Mouse (Mus musculus) C2C12 (cell line): ENCODE data around the gene Nudt8. TPM values are rescaled to one million over a fixed set of nuclear protein-coding genes. Genes with fewer than 3 reads are reported as not detected.

Experiments used
- H3K27me3 ChIP-seq: one replicate; pipeline ENCODE4 v1.6.1; 2011; ENCODE audit not compliant: control insufficient read depth, insufficient read depth, insufficient read length
- H3K36me3 ChIP-seq: one replicate; pipeline ENCODE4 v1.6.1; 2011; ENCODE audit not compliant: control insufficient read depth, insufficient read depth
- H3K4me3 ChIP-seq: one replicate; pipeline ENCODE4 v1.5.1; 2011; ENCODE audit warnings: mild to moderate bottlenecking, control low read depth; ENCODE audit not compliant: poor library complexity, insufficient read depth, severe bottlenecking
- H3K79me2 ChIP-seq: one replicate; pipeline ENCODE4 v1.6.1; 2011; ENCODE audit not compliant: control insufficient read depth, insufficient read depth
- H3K79me3 ChIP-seq: one replicate; pipeline ENCODE4 v1.6.1; 2011; ENCODE audit warnings: low read depth, control low read depth
- H3ac ChIP-seq: one replicate; pipeline ENCODE3; 2011; ENCODE audit warnings: low read depth; ENCODE audit not compliant: control insufficient read depth, insufficient read length
- CEBPB ChIP-seq: IDR thresholded peaks from one replicate; pipeline ENCODE4 v1.6.1; 2011; ENCODE audit warnings: low read depth, mild to moderate bottlenecking, control low read depth, moderate library complexity
- CTCF ChIP-seq: IDR thresholded peaks from one replicate; pipeline ENCODE4 v1.5.1; 2011; ENCODE audit not compliant: control insufficient read depth, insufficient read depth, insufficient read length
- FOSL1 ChIP-seq: IDR thresholded peaks from one replicate; pipeline ENCODE4 v1.8.0; 2011; ENCODE audit warnings: mild to moderate bottlenecking, low read length; ENCODE audit not compliant: poor library complexity, insufficient read depth, severe bottlenecking
- MAX ChIP-seq: IDR thresholded peaks from one replicate; pipeline ENCODE4 v1.6.1; 2011; ENCODE audit warnings: mild to moderate bottlenecking, control low read depth
- MYOD1 ChIP-seq: IDR thresholded peaks from one replicate; pipeline ENCODE4 v1.6.1; 2011; ENCODE audit warnings: low read depth; ENCODE audit not compliant: control insufficient read depth, insufficient read length
- MYOG ChIP-seq: IDR thresholded peaks from one replicate; pipeline ENCODE4 v1.6.1; 2011; ENCODE audit not compliant: control insufficient read depth, insufficient read length; ENCODE audit errors: extremely low read depth
- USF1 ChIP-seq: IDR thresholded peaks from one replicate; pipeline ENCODE4 v1.6.1; 2011; ENCODE audit warnings: low read depth, mild to moderate bottlenecking, control low read depth, moderate library complexity
- polyA plus RNA-seq: library from polyadenylated mRNA; unstranded; fragments of >200 nt; fragmentation: generic; extraction: Trizol; gene quantifications from one replicate; pipeline ENCODE4 v1.2.1, GENCODE M21; 2012; ENCODE audit warnings: missing spikeins

Nudt8 gene
- polyA plus RNA-seq, 1 experiment = 28.1 TPM

DNA sequence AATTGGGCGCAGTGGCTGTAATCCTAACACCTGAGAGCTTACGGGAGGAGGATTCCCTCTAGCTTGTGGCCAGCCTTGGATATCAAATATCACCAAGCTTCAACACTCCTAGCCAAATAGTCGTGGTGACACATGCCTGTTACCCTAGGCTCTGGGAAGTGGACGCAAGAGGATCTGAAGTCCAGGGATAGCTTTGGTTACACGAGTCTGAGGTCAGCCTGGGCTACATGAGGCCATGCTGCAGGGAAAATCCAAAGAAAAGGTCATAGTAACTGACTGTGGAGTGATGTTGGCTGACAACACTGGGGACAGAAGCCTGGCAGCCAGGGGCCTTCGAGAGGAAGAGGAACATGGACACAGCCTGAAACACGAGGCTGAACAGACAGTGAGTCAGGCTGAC, 4.3 kb upstream of the Nudt8 start:
- H3K79me2 ChIP-seq = no peaks in the 10 kb centered on the region
- no peaks in the 10 kb centered on the region for H3K79me3 ChIP-seq
- H3K27me3 ChIP-seq = peaks cover 23% of the 10 kb centered on the region
- H3K4me3 ChIP-seq = no peak overlapping the region
- H3K36me3 ChIP-seq = no peaks in the 10 kb centered on the region
- H3ac ChIP-seq = no peak overlapping the region
- TF ChIP-seq CEBPB (no peak), MYOD1 (no peak), MAX (no peak), FOSL1 (no peak), USF1 (no peak), MYOG (no peak), CTCF (no peak)

DNA sequence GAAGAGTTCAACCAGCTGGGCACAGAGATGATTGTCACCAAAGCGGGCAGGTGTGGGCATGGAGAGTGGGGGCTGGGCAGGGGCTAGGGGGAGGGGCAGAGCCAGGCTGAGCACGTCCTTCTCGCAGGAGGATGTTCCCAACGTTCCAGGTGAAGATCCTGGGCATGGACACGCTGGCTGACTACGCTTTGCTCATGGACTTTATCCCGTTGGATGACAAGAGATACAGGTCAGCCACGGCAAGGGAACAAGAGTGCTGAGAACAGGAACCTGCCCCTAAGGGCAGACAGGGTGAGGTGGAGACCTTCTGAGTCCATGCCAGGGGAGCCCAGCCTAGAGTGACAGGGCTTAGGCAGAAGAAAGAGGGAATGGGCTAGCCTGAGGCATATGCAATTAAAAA, 3.6 kb upstream of the Nudt8 start:
- peaks cover 18% of the 10 kb centered on the region for H3K27me3 ChIP-seq
- TF ChIP-seq CEBPB (no peak), MAX (no peak), USF1 (no peak), CTCF (no peak), MYOD1 (no peak), FOSL1 (no peak), MYOG (no peak)
- no peak overlapping the region for H3ac ChIP-seq
- H3K4me3 ChIP-seq = no peak overlapping the region
- no peaks in the 10 kb centered on the region for H3K79me3 ChIP-seq
- no peaks in the 10 kb centered on the region for H3K79me2 ChIP-seq
- no peaks in the 10 kb centered on the region for H3K36me3 ChIP-seq

DNA sequence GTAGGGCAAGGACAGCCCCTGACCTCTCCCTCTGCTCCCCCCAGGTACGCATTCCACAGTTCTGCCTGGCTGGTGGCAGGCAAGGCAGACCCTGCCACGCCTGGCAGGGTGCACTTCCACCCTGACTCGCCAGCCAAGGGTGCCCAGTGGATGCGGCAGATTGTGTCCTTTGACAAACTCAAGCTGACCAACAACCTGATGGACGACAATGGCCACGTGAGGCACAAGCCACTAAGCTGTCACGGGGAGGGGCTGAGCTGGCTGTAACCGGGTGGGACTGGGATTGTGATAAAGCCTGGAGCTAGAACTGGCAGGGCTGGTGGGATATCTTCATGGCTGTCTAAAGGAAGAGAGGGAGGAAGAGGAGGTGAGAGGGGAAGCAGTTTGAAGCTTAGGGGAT, 3.1 kb upstream of the Nudt8 start:
- Histone ChIP-seq H3K79me2 (no peaks in the 10 kb centered on the region), H3K4me3 (no peak overlapping the region)
- no peak for TF ChIP-seq MYOG
- TF ChIP-seq CEBPB = no peak
- no peak for TF ChIP-seq USF1
- TF ChIP-seq FOSL1 = no peak
- no peak for TF ChIP-seq MYOD1
- no peak for TF ChIP-seq CTCF

DNA sequence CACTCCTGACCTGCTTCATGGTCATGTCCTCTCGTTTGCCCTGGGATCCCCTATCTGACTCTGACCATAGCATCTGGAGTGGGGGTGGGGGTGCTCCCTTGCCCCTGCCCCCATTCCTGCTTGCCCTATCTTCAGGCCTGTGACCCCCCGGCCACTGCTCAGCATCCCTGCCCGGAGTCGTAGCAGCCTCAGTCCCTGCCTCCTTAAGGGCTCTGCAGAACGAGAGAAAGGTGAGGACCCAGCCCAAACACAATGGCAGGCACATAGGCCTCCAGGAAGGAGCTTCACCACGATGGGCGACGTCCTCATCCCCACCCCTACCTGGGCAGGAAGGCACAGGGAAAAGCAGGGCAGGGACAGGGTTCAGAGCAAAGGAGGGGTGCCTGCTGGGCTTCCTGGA, 2.0 kb upstream of the Nudt8 start:
- H3K79me3 ChIP-seq = no peaks in the 10 kb centered on the region
- no peaks in the 10 kb centered on the region for H3K79me2 ChIP-seq
- no peaks in the 10 kb centered on the region for H3K36me3 ChIP-seq
- H3ac ChIP-seq = no peak overlapping the region
- no peak overlapping the region for H3K4me3 ChIP-seq
- TF ChIP-seq FOSL1 (no peak), MYOD1 (no peak), CTCF (no peak), USF1 (no peak), MYOG (no peak), CEBPB (no peak), MAX (no peak)
- peaks cover 2% of the 10 kb centered on the region for H3K27me3 ChIP-seq

More for the DNA sequence above, 3.1 kb upstream of the Nudt8 start:
- H3ac ChIP-seq = no peak overlapping the region
- peaks cover 13% of the 10 kb centered on the region for H3K27me3 ChIP-seq
- H3K79me3 ChIP-seq = no peaks in the 10 kb centered on the region
- H3K36me3 ChIP-seq = no peaks in the 10 kb centered on the region

DNA sequence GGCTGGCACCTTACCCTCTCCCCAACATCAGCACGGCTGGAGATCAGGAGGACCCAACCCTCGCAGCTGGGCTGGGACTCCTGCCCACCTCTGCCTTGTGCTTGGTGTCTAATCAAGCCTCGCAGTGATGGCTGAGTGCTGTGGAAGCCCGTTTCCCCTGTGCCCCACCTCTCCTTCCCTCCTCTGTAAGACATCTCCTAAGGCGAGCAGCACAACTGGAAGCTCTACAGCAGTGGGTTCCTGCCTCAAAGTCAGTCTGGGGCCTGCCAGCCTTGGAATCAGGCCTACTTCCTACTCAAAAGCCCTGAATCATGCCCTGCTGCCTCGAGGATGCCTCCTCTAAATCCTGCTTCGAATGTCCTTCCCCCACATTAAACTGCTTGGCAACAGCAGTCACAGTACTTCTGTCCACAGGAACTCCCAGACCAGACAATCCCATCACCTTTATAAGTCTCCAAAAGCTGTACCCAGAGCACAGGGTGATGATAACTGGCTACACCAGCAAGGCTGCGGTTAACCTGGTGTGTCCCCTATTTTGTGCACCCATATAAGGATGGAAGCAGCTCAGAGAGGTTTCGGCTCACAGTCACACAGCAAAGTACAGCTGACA, 1.2 kb upstream of the Nudt8 start:
- Histone ChIP-seq H3K79me2 (no peaks in the 10 kb centered on the region), H3ac (no peak overlapping the region), H3K79me3 (no peaks in the 10 kb centered on the region), H3K4me3 (no peak overlapping the region), H3K36me3 (no peaks in the 10 kb centered on the region), H3K27me3 (no peaks in the 10 kb centered on the region)
- no peak for TF ChIP-seq CEBPB
- TF ChIP-seq MYOD1 = no peak
- TF ChIP-seq USF1 = no peak
- TF ChIP-seq CTCF = no peak
- TF ChIP-seq MAX = no peak
